Mouse (Mus musculus) B cell, adult 2 months (primary cell): ENCODE results near the gene Brd2.

Experiments
- DNase-seq, 2 experiments: peaks; one replicate each; pipeline ENCODE4 v3.0.0; 2022

Brd2 gene

DNA sequence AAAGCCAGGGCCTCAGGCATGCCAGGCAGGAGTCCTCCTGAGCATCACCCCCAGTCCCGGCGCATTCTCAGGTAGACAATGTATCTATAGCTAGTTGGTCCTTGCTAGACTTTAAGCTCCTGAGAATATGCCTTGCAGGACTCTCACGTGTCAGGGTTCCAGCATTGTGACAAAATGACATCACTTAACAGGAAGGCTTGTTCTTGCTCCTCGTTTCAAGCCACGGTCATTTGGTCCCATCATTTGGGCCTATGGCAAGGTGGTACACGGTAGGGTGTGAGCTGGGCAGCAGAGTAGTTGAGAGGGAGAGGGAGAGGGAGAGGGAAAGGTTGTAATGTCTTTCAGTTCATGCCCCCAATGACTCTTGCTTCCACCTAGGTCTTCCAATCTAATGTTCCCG lies 9.5 kb upstream of the Brd2 start:
- no peak for DNase-seq

DNA sequence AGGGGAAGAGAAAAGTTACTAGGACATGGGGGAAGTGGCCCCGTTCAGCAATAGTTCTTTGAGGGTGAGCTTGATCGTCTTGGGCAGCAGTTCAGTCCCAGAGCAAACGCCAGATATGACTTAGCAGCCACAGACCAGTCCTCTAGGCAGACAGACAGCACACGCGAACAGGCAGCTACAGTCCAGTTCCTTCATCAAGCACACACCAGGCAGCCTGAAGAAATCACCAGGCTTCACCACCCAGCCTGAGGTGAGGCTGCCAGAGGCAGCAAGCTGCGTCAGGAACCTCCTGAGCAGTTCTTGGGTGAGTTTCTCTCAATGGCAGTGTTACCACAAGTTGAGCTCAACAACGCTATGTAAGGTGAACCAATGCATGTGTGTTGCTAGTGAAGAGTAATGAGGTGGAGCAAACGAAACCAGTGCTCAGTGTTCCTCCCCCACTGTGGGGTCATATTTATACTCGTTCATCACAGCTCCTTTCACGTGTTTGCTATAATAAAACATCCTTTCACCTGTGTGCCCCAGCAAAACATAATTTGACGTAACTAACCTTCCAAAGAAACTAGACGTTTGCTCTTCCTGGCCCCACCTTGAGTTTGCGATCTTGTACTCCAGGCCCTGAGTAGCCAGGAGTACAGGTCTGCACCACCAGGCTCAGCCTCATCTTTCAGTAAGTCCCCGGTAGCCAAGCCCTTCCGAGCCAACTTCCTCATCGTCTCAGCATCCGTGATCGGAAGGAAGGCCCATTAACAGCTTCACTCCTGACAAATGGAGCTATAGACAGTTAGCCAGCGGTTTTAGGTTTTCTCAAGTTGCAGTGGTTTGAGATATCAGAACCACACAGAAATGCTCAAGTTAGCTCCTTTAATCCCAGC lies 7.9 kb upstream of the Brd2 start:
- DNase-seq = no peak

DNA sequence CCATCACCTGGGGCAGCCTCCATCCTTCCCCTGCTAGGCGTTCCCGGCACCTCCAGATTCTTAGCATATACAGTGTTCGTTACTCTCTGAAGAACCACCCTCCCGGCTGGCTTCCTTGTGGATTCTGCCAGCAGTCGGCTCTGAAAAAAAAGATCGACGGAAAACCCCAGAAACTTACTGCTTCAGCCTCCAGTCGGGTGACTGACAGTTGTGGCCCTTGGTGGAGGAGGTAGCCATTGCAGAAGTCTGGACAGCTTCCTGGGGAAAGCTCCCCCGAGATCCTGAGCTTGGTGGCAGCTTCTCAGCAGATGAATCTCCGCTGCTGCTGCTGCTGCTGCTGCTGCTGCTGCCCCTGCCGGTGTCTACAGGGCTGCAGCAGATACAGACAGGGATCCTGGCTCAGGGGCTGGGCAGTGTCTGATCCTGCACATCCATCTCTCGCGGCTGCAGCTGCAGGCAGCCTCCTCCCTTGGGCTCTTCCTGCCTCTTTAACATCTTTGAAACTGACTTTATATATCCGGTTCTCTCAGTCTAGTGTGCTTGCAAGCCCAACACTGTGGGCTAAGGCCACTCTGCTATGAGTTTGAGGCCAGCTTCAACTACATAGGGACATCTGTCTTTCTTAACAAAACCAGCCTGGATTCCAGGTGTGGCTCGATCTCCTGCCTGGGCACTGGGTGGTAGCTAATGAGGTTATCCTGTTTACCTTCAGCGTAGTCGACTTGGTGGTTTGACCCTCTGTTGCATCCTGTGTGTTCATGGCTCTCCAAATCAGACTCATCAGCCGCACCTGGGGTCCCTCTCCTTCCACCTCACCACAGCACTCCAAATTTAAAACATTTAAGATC lies 6.7 kb upstream of the Brd2 start:
- DNase-seq = no peak

- DNase-seq = no peak
Observed at GRCm38 (mm10) chr17:34128264-34128937, 6.0 kb upstream of the Brd2 start.

GRCm38 (mm10) chr17:34127475-34127874 lies 5.0 kb upstream of the Brd2 start:
- peak; percentile 89 to 91 for DNase-seq

DNA sequence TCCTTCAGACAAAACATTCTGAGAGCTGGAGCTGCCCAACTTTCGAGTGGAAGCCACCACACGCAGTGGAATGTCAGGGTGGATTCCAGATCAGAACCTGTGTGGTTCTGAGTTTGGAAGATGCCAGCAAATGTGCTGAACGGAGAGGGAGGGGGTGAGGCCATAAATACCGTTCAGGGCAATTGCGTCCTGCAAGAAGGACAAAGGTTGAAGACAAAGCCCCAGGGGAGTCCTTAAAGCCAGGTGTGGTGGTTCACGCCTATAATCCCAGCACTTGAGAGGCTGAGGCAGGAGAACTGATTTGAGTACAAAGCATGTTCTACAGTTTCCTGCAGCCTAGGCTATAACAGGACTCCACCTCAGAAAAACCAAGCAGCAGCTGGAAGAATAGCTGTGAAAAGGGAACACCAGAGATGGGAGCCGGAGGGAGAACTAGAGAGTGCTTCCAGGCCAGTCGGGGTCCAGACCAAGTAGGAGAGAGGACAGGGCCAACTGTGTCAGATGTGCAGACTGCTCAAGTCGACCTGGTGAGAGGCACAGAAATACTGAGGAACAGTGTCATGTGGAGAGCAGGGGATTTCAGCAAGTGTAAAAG lies 4.5 kb upstream of the Brd2 start:
- DNase-seq = no peak

- DNase-seq = no peak
Observed at GRCm38 (mm10) chr17:34124649-34125048, 2.2 kb upstream of the Brd2 start.

DNA sequence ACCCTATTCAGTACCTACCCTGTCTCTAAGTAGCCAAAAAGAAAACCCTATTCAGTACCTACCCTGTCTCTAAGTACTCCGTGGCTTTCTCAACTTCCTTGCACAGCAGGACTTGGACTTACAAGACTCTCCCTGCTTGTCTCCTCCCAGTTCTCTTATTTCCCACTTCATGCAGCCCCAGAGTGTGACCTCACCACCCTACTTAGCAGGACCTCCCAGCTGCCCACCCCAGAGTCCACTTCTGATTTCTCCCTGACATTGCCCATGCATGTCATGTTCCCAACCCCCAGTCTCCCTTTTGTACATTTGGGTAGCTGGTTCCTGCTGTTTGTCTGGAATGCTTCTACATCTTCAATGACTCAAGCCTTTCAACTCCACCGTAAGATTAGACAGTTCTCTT lies 1.1 kb upstream of the Brd2 start:
- no peak for DNase-seq

- DNase-seq = no peak
Observed at GRCm38 (mm10) chr17:34123111-34123510, 677 bp upstream of the Brd2 start.

DNA sequence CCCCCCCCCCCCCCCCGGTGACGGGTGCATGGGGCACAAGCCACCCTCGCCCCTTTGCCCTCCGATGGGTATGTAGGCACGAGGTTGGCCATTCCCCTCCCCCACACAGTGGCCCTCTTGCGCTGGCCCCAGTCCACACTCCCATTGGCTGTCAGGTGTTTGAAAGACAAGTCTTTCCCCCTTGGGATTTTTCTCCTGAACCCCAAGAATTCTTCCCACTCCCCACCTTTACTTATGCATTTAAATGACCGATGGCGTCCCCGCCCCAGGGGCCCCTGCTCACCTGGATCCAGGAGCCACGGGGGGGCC lies 601 bp downstream of the Brd2 start:
- DNase-seq = peak in 1 of 2 experiments; percentile 67

DNA sequence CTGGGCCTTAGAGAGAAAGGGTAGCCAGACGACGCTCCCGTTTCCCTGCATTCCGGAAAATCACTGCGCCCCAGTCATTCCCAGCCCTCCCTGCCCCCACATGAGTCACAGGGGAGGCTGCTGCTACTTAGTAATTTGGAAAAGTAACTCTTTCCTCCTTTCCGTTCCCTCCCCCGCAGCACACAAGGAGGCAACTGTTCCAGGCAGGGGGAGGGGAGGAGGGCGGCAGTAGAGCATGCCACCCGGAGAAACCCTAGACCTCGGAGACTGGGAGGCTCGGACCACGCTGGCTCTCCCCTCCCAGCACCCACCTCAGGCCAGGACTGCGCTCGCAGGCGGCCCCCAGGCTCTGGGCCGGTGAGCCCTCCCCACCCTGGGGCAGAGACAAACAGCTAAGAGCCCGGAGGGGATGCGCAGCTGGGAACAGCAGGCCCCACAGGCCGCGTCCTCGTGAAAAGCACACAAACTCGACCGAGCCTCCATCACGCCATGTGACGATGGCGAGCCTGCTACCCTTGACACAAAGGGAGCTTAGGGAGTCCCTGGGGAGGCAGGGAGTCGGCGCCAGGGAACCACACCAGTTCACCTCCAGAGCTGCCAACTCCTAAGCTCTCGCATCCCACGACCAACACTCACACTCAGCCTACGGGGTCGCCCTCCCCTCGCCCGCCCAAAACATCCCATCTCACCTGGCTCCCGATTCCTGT lies 1.1 kb downstream of the Brd2 start:
- DNase-seq = peak; percentile 65 to 70

DNA sequence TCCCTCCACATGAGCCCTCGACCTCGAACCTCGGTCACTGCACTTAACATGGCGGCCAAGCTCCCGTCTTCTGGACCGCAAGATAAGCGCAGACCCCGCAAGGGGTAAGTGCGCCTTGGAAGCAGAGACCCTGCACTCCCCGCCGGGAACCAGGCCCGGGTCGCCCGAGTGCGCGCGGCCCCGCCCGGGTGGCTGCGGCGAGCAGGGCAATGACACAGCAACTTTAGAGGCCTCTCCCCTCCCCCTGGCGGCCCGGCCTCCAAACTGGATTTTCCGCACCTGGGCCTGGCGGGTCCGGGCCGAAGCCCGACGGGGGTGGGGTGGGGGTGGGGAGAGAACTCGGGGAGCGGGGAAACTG lies 1.6 kb downstream of the Brd2 start:
- DNase-seq = peak; percentile 81 to 82

DNA sequence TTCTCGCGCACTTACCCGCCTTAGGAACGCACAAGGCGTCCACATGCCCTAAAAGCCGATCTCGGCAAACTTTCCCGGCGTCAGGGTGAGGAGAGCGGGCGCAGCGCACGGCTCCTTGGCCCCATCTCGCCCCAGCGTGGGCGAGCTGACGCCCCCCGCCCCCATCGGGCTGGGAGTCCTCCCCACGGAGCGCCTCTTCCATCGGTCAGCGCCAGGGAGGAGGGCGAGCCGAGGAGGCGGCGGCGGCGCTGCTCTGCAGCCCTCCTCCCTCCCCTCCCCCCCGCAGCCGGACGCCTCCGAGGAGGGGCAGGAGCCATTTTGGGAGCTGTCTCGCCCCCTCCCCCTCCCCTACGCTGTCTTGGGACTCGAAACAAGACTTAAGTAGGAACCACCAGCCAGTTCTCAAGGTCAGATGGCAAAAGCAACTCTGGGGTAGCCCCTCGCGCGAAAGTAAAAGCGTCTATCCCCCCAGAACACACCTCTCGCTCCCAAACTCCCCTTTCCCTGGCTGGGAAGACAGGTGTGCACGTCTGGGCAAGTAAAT lies 2.2 kb downstream of the Brd2 start:
- peak; percentile 77 to 78 for DNase-seq

GRCm38 (mm10) chr17:34119249-34120179 lies 2.9 kb downstream of the Brd2 start, which contains the start of gene H2-DMa:
Gene H2-DMa, plus strand, starts transcription at chr17:34119541.
- DNase-seq = peak; percentile 98 to 99

DNA sequence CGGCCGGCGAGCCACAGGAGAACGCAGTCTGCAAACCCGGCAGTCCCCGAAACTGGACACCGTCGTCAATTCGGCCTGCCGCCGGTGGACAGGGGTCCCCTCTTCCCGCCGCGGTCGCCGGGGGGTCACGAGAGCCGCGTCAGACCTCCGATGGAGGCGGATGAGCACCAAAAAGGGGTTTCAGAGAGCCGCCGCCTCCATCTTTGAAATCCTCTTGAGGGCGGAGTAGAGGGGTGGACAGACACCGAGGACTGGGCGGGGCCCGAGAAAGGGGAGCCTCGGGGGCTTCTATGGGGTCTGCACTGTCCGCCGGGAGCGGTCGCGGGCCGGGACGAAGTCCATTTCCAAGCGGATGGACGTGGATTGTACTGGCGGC lies 3.6 kb downstream of the Brd2 start:
- DNase-seq = no peak

DNA sequence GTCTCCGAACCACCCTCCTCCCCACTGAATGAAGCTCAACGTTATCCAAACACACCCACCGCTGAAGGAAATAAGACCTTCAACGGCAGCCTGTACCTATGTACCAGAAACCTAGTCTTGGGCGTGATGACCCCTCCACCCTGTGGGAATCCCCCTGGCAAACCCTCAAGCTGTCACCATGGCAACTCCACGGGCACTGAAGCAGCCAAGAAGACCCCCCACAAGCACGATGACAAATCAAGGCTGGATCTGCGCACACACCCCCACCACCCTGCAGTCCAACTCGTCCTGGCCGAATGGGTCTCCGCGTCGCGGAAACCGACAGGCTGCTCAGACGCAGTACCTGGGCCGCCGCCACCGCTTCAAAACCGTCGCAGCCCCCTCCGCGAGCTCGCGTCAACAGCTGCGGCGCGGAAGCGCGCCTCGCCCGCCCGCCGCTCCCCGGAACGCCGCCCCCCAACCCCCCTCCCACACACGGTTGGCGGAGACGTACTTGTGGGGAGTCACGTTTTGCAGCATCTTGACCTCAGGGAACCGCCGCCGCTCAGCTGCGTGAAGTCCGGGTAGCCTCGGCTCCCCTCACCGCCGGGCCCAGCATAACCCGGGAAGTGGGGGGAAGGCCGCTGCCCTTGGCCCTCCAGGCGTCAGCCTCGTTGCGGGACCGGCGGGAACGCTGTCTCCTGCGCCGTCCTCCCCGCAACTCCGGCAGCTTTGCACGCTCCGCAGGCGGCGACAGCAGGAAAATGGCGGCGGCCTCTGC lies 4.1 kb downstream of the Brd2 start:
- DNase-seq = peak; percentile 62 to 65

DNA sequence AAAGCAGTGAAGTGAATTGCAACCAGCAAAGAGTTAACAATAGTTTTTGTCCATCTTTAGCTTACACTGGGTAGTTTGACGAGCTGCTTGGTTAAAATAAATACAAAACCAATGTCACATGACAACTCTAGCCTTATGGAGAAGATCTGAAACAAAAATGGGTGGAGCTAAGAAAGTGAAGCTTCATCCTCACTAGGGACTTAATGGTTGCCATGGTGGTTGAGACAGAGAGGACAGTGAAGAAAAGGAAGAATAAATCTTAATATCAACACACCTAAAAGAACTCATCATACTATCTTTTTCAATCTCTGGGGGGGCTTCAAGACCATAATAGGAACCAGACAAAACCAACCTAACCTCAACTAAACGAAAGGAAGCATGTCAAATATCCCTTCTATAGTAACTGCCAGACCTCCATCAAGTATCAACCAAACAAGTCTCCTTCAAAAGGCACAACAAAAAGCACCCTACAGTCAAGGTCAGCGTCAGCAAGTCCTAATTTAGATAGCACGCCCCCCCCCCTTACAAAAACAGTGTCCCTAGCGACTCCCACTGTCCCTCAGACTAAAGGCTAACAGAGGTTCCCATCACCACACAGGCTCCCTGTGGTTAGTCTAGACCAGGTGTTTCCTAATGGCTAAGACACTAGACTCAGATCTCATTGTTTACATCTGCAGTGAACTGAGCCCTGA lies 4.9 kb downstream of the Brd2 start:
- no peak for DNase-seq

DNA sequence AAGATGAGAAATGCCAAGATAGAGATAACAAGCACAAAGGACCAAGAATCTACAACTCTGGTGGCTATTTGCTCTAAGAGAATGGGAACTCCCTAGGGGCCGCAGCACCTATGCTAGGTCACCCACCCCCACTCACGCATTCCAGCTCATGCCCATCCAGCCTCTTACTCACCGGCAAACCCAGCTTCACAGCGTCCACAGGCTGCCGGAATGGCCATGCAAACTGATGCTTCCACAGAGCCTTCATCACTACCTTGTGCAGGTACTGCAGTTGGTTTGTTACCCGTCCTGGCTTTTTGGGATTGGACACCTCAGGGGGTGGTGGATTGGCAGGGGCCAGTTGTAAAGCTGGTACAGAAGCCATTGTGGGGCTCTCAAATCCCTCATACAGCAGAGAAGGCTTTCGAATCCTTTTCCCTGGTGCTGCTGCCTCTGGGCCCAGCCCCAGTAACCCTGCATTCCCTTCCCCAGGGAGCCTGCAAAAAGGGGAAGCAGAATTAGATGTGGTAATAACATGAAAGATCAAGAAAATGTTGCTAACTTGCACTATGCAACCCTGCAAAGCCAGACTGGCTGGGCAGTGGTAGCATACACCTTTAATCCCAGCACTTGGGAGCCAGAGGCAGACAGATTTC lies 5.6 kb downstream of the Brd2 start:
- DNase-seq = peak; percentile 68 to 72

DNA sequence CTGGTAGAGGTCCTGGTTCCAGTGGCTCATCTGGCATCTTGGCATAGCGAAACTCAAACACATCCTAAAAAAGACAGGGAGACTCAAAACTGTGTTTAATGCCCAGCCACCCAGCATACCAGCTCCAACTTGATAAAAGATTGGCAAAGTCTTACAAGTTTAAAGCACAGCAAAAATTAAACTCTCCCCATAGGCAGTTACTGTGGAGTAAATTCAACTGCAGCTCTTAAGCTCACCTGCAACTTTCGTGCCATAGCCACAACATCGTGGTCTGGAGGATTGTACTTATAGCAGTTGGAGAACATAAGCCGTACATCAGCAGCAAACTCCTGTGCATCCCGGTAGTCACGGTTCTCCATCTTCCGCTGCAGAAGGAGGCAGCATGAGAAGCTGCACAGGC lies 8.3 kb downstream of the Brd2 start:
- DNase-seq = no peak
